Mouse (Mus musculus) 3T3-L1 (cell line): ENCODE measurements around the gene Pdia6.

Source experiments
- DNase-seq: peaks from one replicate; pipeline ENCODE4 v3.0.0-alpha.2; 2015; ENCODE audit warnings: low read depth, low spot score

Gene Pdia6

DNA sequence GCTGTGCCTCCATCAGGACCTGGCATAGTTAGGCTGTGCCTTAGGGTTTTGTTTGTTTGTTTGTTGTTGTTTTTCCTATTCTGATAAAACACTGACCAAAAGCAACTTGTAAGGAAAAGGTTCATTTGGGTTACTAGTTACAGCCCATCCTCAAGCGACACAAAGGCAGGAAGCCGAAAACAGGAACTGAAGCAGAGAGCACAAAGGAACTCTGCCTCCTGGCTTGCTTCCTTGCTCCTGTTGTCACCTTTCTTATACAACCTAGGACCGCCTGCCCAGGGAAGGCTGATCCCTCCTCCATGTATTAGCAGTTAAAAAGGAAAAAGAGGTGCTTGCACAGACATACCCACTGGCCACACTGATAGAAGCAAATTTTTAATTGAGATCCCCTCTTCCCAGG, 2.5 kb upstream of the Pdia6 start:
- no peak for DNase-seq

DNA sequence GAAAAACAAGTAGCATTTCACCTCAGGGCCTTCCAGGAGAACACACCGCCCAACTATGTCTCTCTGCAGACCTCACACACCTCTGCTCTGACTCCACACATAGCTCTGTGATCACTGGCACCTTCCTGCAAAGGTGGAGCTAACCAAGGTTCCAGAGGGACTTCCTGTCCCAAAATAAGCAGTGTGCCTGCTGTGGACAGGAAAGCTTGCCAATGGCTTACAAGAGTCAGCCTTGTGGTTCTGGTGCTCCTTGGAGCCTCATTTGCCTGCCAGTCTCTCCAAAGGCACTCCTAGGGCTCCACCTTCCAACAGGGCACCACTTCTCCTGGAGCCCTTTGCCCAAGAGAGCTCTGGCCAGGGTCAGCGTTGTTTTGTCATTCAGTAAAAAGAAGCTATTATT, 1.5 kb upstream of the Pdia6 start:
- DNase-seq, result no peak

DNA sequence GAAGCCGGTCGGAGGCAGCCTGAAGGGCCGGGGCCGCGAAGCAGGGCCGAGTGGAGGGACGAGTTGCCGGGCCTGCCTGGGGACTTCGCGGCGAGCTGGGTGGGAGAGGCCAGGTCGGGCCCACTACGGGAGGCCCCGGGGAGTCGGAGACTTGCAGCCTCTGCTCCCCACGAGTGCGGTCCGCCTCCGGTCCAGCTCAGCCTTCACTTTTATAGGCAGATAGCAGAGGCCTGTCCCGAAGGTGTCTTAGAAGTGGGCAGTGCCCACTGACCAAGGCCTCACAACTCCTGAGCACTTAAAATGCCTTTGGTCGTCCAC, 287 bp downstream of the Pdia6 start:
- DNase-seq, result no peak

DNA sequence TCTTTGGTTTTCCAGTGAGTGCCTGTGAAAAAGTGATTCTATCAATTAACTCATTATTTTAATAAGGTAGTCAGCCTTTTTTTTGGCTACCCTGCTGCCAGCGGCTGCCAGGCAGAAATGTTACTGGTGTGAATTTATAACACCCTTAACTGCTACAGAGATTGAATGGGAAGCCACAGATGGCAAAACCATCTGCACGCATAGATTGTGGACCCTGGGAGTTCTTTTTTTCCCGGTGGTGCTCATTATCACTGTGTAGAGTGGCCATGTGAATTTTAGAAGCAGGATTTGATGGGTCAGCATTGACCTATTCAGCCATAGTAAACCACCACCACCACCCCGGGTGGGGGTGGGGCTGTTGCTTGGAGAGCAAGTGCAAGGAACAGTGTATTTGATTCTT, 971 bp downstream of the Pdia6 start:
- DNase-seq, result peak; percentile 24

DNA sequence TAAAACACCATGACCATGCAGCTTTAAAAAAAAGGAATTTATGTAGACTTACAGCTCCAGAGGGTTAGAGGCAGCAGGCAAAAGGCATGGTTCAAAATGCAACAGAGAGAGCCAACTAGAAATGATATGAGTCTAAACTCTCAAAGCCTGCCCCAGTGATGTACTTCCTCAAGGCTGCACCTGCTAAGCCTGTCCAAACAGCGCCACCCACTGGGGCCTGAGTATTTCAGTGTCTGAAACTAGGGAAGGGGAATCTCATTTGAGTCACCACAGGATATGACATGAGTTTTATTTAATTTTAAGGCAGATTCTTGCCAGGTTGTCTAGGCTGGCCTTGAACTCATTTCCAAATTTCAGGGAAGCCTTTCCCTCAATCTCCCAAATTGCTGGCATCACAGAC, 4.9 kb downstream of the Pdia6 start:
- peak; percentile 74 for DNase-seq

DNA sequence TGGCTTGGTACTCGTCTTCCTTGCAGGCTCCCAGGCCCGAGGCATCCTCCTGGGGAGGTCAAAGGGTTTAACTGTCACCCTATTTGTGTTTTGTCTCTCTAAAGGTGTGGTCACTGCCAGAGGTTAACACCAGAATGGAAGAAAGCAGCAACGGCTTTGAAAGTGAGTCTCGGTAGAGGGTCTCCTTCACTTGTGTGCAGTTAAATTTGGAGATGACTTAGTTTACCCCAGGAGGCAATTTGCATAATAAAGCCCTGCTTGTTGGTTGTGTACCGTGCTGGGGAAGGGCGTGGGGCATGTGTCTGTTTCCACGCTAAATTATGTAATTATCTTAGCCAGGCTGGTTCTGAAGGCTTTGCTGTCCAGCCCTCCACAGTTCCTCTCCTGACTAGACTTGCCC, 7.5 kb downstream of the Pdia6 start:
- DNase-seq, result no peak

DNA sequence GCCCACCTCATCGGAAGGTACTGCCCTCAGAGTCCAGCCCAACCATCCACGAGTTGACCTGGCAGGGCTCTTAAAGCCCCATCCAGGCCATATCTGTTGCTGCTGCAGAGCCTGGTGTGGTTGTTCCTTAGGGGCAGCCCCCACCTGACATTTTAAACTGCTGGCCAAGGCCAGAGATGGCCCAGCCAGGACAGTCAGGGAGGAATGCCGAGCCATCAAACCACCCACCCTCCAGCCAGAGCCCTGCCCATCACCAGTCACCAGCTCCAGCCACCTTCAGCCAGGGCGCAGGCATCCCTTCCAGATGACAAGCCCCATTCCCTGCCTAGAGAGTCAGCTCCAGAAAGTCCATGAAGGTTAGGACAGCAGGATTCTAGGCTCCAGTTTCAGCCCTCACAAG, 22.2 kb downstream of the Pdia6 start:
- no peak for DNase-seq

DNA sequence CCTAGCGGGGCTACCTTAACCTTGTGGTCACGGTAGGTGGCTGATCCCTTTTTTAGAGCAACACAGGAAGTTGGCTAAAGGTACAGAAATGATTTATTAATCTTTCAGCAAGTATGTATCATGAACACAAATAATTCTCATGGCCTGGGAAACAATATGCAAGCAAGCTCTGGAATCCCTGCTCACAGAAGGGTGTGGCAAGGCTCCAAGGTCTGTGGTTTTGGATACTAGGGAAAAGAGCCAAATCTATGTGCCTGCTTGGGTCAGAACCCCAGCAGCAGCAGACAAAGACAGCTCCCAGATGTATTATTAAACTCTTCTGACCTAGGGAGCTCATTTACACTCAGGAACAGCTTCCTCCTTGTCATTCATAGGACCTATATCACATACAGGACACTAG, 22.7 kb downstream of the Pdia6 start:
- DNase-seq, result peak; percentile 91

DNA sequence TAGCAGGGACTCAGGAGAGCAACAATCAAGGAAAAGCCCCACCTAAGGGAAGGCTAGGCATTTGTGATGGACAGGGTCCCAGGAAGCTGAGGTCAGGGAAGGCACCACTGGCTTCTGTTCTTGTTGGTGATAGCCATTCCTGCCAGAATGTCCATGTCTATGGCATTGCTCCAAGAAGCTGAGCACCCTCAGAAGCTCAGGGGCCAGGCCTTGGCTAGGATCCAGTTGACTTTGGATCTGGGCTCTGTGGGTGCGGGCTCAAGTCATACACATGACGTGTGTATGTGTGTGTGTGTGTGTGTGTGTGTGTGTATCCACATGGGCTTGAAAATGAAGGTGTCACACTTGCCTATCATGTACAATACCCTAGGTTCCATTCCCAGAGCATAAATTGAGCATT, 23.6 kb downstream of the Pdia6 start:
- DNase-seq, result no peak

DNA sequence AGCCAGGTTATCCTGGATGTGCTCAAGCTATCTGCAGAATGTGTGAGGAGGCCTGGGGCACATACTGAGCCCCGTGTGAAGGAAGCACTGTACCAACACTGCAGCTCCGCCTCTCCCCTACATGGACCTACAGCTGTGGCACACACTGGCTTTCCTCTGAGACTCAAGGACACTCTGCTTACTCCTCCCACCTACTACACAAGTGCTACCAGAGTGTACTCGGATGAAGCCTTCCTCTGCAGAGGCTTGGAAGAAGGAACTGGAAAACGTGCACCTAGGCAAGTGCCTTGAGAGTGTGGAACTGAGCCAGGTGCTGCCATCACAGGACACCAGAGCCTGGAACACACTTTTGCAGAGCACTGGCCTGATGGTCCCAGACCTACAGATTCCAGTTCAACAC, 24.2 kb downstream of the Pdia6 start:
- no peak for DNase-seq

DNA sequence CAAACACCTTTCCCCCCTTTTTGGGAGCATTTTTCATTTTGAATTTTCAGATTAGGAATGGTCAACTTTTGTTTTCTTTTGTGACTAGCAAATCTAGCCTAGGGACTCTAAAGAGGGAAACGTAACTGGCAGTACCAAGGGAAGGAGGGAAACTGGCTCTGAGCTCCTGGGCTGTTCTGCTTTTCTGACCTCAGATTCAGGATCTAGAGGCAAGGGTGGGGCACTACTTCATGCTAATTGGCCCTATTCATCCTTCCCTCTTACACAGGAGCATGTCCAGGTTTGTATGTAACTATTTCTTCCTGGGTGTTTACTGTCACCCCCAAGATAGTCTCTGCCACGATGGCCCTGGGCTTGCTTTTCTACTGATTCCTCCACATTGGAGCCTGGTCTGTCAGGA, 30.6 kb downstream of the Pdia6 start:
- no peak for DNase-seq

DNA sequence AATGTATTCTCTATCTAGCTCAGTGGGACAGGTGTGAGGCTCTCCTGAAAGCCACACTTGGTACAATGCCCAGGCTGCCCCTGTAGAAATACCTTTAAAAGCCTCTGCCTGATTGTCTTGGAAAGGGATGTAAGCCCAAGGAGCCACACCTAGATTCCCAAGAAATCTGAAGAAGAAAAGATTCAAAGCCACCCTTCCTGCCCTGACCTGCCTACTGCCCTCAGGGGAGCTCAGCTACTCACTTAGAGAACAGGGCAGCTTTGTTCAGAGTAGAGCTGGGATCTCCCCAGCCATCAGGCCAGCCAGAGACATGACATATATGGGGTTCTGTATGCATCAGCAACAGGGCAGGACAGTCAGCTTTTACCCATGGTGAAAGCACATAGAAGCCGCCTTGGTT, 33.6 kb downstream of the Pdia6 start:
- no peak for DNase-seq

DNA sequence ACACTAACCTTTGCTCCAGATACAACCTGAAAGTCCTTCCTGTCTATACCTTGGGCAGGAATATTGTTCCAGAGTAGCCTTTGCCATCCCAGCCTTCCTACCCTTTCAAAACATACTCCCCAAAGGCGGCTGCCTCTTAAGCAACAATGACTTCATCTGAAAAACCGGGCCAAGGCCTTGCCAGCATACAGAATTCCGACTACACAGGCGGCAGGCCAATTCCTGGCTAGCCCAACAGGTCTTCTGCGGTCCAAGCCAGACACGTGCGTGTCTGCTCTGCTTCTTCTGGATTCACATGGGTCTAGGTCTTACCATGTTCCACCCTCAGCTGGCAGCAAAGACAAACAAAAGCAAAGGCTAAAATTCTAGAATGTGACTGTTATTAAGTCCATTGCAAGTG, 39.1 kb downstream of the Pdia6 start:
- DNase-seq, result no peak

DNA sequence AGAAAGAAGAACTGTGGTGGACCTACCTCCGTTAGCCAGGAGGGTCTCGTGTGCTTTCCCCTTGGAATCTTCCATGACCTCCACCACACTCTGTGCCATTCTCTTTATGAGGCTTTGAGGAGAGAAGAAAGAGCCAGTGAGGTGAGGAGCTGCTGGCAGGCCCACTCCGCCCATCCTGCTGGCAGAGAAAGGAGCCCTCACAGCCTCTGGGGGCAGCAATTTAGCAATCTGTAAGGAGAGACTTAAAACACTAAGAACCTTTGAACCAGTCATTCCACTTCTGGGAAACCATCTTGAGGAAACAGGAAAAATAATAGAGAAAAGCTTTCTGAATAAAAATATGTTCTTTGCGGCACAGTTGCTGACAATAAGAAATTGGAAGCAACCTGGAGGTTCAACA, 41.9 kb downstream of the Pdia6 start:
- no peak for DNase-seq

DNA sequence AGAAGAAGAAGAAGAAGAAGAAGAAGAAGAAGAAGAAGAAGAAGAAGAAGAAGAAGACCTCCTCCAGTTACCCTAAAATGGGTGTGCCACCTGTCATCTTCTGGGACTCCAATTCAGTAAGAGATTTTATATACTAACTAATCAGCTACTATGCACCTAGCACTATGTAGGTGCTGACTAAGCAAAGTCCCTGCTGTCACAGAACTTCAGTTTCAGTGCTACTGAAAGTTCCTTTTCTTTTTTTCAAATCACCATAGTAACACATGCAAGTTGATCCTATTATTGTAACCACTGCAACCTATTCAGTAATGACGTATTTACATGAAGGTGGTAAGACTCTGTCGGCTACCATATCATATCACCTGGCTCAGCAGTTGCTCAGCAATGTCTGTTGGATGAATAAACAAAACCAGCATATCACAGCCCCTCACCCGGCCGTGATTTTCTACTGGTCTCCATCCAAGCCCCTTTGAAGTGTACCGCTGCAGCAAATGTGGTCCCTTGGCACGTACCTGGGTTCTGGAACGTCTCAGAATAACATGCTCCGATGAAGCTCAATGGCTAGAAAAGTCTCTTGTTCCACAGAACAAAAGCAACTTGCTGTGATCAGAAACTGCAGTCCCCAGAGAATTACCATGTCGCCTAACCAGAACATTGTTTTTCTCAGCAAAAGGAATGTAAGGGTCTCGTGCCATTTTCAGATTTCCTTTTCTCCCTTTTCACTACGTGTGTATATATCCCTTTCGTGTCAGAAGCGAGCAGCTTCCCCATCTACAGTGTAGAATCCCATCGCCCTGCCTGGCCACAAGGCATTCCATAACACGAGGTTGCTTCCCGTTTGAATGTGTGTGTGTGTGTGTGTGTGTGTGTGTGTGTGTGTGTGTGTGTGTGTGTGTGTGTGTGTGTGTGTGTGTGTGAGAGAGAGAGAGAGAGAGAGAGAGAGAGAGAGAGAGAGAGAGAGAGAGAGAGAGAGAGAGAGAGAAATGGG, 44.8 kb downstream of the Pdia6 start:
- no peak for DNase-seq

DNA sequence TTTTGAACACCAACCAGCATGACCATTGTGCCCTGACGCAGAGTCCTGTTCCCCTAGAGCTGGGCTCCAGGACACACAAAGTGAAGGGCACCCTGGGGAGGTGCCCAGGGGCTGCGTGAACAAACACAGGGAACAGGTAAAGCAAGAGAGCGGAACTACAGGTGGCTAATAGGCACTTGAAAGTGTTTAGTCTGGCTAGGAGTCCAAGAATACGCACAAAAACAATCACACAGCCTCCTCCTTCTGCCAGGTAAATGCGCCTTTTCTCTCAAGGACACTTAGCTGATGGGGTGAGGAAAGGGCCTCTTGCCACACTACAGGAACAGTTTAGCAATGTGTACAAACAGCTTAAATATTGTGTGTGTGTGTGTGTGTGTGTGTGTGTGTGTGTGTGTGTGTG, 49.8 kb downstream of the Pdia6 start:
- DNase-seq, result no peak

DNA sequence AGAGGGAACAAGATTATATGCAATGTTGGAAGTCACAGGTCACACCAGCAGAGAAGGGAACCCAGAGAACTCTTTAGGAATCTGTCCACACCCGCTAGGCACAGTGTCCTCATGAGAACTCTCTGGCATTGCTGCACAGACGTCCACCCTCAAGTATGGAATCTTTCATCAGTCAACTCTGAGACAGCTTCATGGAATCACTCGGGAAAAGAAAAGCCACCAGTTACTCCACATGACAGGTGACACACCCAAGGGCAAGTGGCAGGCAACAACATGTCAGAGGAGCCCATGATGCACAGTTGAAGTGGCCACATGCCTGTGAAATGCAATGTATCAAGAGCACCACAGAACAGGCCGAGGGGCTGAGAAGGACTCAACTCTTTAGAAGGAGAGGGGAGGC, 51.6 kb downstream of the Pdia6 start:
- DNase-seq, result no peak

DNA sequence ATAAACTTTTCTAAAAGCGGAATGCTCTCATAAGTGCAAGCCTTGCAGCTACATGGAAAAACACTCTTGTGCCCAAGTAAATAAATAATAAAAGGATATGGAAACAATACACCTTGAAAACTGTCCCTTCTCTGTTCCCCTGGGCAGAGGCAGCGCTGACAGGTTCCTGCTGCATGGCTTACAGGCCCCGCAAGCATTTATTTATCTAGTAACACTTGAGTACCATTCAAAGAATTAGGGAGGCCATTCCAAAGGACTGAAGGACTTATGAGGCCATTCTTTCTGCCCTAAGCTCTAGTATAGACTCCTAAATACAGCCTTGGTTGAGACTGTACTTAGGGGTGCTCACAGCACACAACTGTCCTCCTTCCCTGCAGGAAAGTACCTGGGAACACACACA, 52.1 kb downstream of the Pdia6 start:
- no peak for DNase-seq

DNA sequence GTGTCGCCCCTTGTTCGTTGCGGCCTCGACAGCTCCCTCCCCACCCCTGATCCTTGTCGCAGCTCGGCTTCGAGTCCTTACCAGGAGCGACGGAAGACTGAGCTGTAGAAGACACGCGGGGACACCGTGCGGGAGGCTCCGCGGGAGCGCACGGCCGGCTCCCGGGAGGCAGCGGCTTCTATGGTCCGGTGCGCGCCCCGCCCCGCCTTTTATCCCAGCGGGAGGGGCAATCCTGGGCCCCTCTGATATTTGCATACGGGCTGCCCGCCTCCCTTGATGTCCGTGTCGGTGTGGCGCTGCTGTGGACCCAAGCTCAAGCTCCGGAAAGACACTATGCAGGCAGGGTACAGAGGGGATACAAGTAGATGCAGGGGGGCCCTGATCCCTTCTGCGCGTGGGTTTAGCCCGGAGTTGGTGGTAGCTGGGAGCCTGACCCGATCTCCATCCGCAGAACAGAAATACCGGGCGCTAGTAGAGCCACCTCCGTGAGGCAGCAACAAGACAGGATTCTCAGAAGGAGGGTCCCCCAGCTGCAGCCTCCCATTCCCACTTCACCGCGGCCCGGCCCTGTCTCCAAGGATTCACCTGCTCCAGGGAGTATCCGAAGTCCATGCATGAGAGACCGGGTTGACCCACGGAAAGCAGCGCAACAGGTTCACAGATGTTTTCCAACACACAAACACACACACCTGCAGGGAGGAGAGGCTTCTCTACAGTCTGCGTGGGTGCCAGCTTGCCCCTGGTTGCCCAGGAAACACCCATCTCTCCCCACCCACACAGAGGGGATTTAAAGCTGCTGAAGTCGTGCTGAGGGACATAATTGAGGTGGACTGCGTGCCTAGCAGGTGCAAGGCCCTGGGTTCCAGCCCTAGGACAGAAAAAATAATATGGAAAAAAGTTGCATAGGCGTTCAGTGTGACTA, 58.5 kb downstream of the Pdia6 start:
- DNase-seq, result no peak

DNA sequence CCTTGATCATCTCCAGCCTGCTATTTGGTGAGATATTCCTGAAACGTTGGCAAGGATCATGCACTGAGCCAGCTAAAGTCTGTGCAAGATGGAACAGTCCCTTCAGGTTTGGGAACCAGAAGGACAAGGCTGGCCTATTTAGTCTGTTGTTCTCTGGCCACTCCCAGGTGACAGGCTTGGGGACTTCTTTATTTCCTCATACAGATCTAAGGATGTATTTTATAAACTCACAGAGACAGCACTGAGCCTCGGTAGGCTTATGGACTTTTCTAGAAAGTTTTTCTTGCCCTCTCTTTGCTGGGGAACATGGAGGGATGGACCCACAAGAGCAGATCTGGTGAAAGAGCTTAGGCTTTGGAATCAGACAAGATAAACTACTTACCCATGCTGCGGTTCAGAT, 62.9 kb downstream of the Pdia6 start, which contains the start of gene Atp6v1c2:
Atp6v1c2 (minus strand) TSS at position 101 of the 400 bp plus-strand sequence.
- no peak for DNase-seq

DNA sequence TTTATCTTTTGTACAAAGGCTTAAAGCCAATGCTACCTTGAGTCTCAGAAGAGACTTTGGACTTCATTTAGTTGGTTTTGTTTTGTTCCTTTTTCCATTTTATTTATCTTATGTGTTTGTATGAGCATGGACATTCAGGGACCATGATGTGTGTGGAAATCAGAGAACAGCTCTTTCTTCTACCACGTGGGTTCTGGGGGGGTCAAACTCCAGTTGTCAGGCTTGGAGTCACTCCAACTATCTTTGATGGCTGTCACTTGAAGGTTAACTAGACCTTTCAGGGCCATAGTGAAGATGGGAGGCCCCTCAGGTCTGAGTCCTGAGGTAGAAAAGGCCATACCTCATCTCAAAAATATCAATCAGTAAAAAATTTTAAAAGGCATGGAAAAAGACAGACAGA, 67.1 kb downstream of the Pdia6 start:
- no peak for DNase-seq
